Mouse (Mus musculus): ENCODE results near the gene Zmiz1. TPM values are rescaled to one million over a fixed set of nuclear protein-coding genes. Genes with fewer than 3 reads are reported as not detected.
A peak's percentile ranks its signal among the peaks of the same experiment; 100 is the strongest.

Gene Zmiz1
- total and polyA plus RNA-seq, 2 experiments from 2014 or later = 38.0 to 75.6 TPM

GRCm38 (mm10) chr14:25478755-25479154 lies 19.8 kb downstream of the Zmiz1 start:
- DNase-seq (peak; percentile 82), ATAC-seq (peak; percentile 89)
- Histone ChIP-seq H3K9me3 (ENCODE audit: low read length) (no peaks in the 10 kb centered on the region), H3K36me3 (ENCODE audit: insufficient read depth) (no peaks in the 10 kb centered on the region), H3K4me1 (ENCODE audit: insufficient read depth) (peaks cover 42% of the 10 kb centered on the region), H3K4me2 (ENCODE audit: low read depth) (no peak overlapping the region), H3K4me3 (ENCODE audit: low read depth, low read length) (no peak overlapping the region), H3K27me3 (ENCODE audit: insufficient read depth, low read length) (no peaks in the 10 kb centered on the region), H3K9ac (no peak overlapping the region), H3K27ac (ENCODE audit: low read depth, low read length) (peak overlapping the region; percentile 74)
- WGBS = 22% methylated on average over 9 of the region's 9 CpGs
- 0 out of 2 replicates have a peak, but pooled peaks have one; percentile 16 for TF ChIP-seq CTCF (IDR thresholded peaks at IDR 0.05; ENCODE audit: low read depth)

DNA sequence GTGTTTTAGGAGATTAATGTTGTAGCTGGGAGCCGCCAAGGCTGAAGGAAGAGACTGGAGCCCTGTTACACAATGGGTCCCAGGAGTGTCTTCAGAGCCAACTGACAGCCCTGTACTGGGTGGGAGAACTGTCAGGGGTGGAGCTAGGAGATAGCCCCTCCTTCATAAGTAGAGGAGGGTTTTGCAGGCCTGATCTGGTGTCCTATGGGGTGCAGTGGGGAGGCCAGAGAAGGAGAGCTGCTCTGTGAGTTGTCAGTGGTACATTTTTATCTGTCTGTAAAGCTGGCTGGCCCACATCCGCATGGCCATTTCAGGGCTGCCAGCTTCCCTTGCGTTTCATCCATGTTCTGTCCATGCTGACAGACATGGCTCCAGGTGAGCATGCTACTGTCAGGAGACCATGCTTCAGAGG lies 20.9 kb downstream of the Zmiz1 start:
- DNase-seq (no peak), ATAC-seq (no peak)
- H3K9me3 ChIP-seq (ENCODE audit: low read length) = no peaks in the 10 kb centered on the region
- TF ChIP-seq CTCF (IDR thresholded peaks at IDR 0.05; ENCODE audit: low read depth) = no peak
- peaks cover 40% of the 10 kb centered on the region for H3K4me1 ChIP-seq (ENCODE audit: insufficient read depth)
- no peak overlapping the region for H3K4me3 ChIP-seq (ENCODE audit: low read depth, low read length)
- no peak overlapping the region for H3K27ac ChIP-seq (ENCODE audit: low read depth, low read length)
- H3K36me3 ChIP-seq (ENCODE audit: insufficient read depth) = no peaks in the 10 kb centered on the region
- WGBS = 67% methylated on average over 3 of the region's 3 CpGs
- H3K9ac ChIP-seq = no peak overlapping the region
- no peaks in the 10 kb centered on the region for H3K27me3 ChIP-seq (ENCODE audit: insufficient read depth, low read length)
- H3K4me2 ChIP-seq (ENCODE audit: low read depth) = no peak overlapping the region

DNA sequence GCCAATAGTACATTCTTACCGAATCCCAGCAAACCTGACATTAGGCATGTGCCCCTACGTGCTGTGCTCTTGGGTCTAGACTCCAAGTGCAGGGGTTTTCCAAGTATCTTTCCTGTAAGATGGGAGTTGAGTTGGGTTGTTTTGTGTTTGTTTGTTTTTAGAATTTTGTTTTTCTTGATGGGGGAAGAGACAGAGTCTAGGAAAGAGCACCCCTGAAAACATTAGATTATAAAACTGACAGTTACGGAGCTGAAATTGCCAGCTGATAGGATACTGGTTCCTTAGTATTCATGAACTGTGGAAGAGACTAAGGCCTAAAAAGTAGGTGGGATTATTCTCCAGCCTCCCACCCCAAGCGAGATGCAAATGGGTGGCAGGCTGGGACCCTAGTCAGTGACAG lies 21.5 kb downstream of the Zmiz1 start:
- H3K27ac ChIP-seq (ENCODE audit: low read depth, low read length) = 0 out of 2 replicates have a peak overlapping the region, but pooled peaks have one; percentile 37
- H3K9ac ChIP-seq = no peak overlapping the region
- H3K9me3 ChIP-seq (ENCODE audit: low read length) = no peaks in the 10 kb centered on the region
- 74% methylated on average over 4 of the region's 4 CpGs for WGBS
- H3K27me3 ChIP-seq (ENCODE audit: insufficient read depth, low read length) = no peaks in the 10 kb centered on the region
- DNase-seq (no peak), ATAC-seq (no peak)
- peaks cover 34% of the 10 kb centered on the region for H3K4me1 ChIP-seq (ENCODE audit: insufficient read depth)
- no peaks in the 10 kb centered on the region for H3K36me3 ChIP-seq (ENCODE audit: insufficient read depth)
- no peak overlapping the region for H3K4me2 ChIP-seq (ENCODE audit: low read depth)
- no peak for TF ChIP-seq CTCF (IDR thresholded peaks at IDR 0.05; ENCODE audit: low read depth)
- H3K4me3 ChIP-seq (ENCODE audit: low read depth, low read length) = no peak overlapping the region

GRCm38 (mm10) chr14:25480916-25481666 lies 22.1 kb downstream of the Zmiz1 start:
- Histone ChIP-seq H3K4me2 (ENCODE audit: low read depth) (no peak overlapping the region), H3K9ac (no peak overlapping the region), H3K4me1 (ENCODE audit: insufficient read depth) (peaks cover 32% of the 10 kb centered on the region)

DNA sequence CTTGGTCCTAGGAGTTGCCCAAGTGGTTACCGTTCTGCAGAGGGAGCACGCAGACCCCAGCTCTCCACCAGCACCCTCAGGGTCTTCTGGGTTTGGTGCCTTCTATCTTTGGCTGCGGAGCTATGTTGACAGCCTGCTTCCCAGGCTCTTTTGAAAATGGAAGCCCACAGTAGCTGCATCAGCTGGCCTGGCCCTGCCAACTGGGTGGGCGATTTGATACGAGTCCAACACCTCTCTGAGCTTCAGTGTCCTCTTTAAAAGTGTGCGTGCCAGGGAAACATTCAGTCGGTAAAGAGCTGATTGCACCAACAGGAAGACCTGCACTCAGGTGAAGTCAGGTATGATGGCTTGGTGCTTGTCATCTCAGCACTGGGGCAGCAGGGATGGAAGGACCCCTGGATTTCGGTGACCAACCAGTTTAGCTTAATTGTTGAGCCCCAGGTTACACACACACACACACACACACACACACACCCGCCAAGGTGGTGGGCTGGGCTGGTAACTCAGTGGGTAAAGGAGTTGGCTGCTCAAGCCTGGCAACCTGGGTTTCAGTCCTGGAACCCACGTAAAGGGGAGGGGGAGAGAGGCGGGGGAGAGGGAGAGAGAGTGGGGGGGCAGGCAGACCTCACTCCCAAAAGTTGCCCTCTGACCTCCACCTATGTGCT lies 22.8 kb downstream of the Zmiz1 start:
- H3K27me3 ChIP-seq (ENCODE audit: insufficient read depth, low read length) = no peaks in the 10 kb centered on the region
- no peak for ATAC-seq
- no peak for DNase-seq
- no peak overlapping the region for H3K4me2 ChIP-seq (ENCODE audit: low read depth)
- peak overlapping the region; percentile 37 for H3K27ac ChIP-seq (ENCODE audit: low read depth, low read length)
- H3K36me3 ChIP-seq (ENCODE audit: insufficient read depth) = no peaks in the 10 kb centered on the region
- H3K4me1 ChIP-seq (ENCODE audit: insufficient read depth) = peaks cover 32% of the 10 kb centered on the region
- H3K9me3 ChIP-seq (ENCODE audit: low read length) = no peaks in the 10 kb centered on the region
- 62% methylated on average over 11 of the region's 11 CpGs for WGBS
- no peak overlapping the region for H3K4me3 ChIP-seq (ENCODE audit: low read depth, low read length)
- no peak overlapping the region for H3K9ac ChIP-seq
- no peak for TF ChIP-seq CTCF (IDR thresholded peaks at IDR 0.05; ENCODE audit: low read depth)

More at GRCm38 (mm10) chr14:25480916-25481666, 22.1 kb downstream of the Zmiz1 start:
- no peaks in the 10 kb centered on the region for H3K9me3 ChIP-seq (ENCODE audit: low read length)
- H3K27ac ChIP-seq (ENCODE audit: low read depth, low read length) = peak overlapping the region; percentile 37
- H3K4me3 ChIP-seq (ENCODE audit: low read depth, low read length) = no peak overlapping the region
- H3K27me3 ChIP-seq (ENCODE audit: insufficient read depth, low read length) = no peaks in the 10 kb centered on the region
- WGBS = 45% methylated on average over 20 of the region's 20 CpGs
- no peak for DNase-seq
- H3K36me3 ChIP-seq (ENCODE audit: insufficient read depth) = no peaks in the 10 kb centered on the region
- no peak for ATAC-seq
- no peak for TF ChIP-seq CTCF (IDR thresholded peaks at IDR 0.05; ENCODE audit: low read depth)

DNA sequence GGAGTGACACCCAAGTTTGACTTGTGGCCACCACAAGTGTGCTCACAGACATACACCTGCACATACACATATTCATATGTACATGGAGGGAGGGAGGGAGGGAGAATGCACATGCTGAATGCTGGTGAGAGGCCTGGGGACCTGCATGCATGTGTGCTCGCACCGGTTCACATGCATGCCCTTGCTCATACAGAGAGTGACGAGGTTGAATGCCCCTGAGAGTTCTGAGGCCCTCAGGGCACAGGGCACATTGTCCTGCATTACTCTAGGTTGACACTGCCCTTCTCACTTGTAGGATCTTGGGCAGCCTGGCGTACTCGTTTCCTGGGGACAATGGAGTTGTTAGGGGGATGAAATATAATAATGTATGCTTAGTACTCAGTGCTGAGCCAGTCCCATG lies 23.4 kb downstream of the Zmiz1 start:
- Histone ChIP-seq H3K9ac (no peak overlapping the region), H3K27ac (ENCODE audit: low read depth, low read length) (no peak overlapping the region), H3K4me3 (ENCODE audit: low read depth, low read length) (no peak overlapping the region), H3K27me3 (ENCODE audit: insufficient read depth, low read length) (no peaks in the 10 kb centered on the region), H3K36me3 (ENCODE audit: insufficient read depth) (no peaks in the 10 kb centered on the region), H3K9me3 (ENCODE audit: low read length) (no peaks in the 10 kb centered on the region), H3K4me1 (ENCODE audit: insufficient read depth) (peaks cover 34% of the 10 kb centered on the region), H3K4me2 (ENCODE audit: low read depth) (no peak overlapping the region)
- ATAC-seq (no peak), DNase-seq (no peak)
- WGBS = 64% methylated on average over 5 of the region's 5 CpGs
- no peak for TF ChIP-seq CTCF (IDR thresholded peaks at IDR 0.05; ENCODE audit: low read depth)

GRCm38 (mm10) chr14:25483285-25483684 lies 24.3 kb downstream of the Zmiz1 start:
- Histone ChIP-seq H3K27ac (ENCODE audit: low read depth, low read length) (no peak overlapping the region), H3K4me1 (ENCODE audit: insufficient read depth) (peaks cover 34% of the 10 kb centered on the region), H3K9ac (no peak overlapping the region), H3K4me2 (ENCODE audit: low read depth) (no peak overlapping the region), H3K36me3 (ENCODE audit: insufficient read depth) (no peaks in the 10 kb centered on the region), H3K27me3 (ENCODE audit: insufficient read depth, low read length) (no peaks in the 10 kb centered on the region), H3K4me3 (ENCODE audit: low read depth, low read length) (no peak overlapping the region), H3K9me3 (ENCODE audit: low read length) (no peaks in the 10 kb centered on the region)
- 86% methylated on average over 2 of the region's 2 CpGs for WGBS
- DNase-seq (no peak), ATAC-seq (no peak)
- no peak for TF ChIP-seq CTCF (IDR thresholded peaks at IDR 0.05; ENCODE audit: low read depth)
